Mouse (Mus musculus): ENCODE measurements around the gene Ctdspl.

Ctdspl gene

DNA sequence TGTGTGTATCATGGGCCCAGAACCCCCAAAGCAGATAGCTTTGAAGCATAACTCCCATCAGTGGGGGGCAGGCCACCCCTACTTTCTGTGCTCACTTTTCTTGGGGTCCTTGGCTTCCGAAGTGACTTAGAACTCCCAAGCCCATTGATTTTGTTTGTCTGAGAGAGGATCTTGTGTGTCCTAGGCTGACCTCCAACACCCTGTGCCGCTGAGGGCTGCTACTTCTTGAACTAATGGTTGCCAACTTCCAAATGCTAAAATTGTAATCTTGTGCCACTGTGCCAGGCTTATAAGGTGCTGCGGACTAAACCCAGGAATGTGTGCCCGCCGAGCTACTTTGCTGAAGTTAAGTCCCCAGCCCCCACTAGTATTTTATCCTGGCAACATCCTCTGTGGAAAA lies 164.2 kb downstream of the Ctdspl start:
- in situ Hi-C loops (cut with MboI; ENCODE audit: low sequenced_read_pairs), result no loop called here

DNA sequence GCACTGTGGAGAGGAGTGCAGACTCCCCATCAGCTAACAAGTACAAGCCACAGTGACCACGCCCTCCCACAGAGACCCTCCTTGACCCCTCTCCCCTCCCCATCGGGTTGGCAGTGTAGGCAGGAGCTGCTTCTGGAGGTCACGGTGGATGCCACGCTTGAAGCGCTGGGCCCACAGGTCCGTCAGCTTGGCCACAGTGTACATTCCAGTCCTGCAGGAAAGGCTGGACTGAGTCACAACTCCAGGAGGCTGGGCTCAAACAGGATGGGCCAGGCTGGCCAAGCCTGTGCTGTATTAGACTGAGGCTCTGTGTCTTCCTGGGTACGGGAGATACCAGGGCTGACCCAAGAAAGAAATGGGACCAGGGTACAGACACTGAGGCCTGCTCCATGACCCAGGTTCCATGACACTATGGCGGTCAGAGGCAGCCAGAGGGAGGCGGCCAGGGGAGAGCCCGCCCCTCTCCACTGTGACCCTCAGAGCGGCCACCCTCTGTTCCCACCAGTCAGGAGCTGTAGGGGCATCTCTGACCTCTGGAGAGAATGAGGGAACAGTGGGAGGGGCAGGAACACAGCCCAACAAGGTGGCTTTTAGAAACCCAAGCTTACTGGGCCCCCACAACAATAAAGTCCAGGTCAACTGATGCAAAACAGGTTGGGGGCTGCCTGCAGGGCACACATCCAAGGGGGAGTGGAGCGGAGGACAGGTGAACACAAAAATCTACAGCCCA lies 165.5 kb downstream of the Ctdspl start:
- in situ Hi-C loops (cut with MboI; ENCODE audit: low sequenced_read_pairs), result no loop called here

- in situ Hi-C loops (cut with MboI; ENCODE audit: low sequenced_read_pairs), result no loop called here
These were observed 166.5 kb downstream of the Ctdspl start for GRCm38 (mm10) chr9:119092473-119093418.
